Mouse (Mus musculus) neural tube, embryonic 11.5 days (tissue): Measurements from ENCODE around the gene Zfp866. TPM values are rescaled to one million over a fixed set of nuclear protein-coding genes. Genes with fewer than 3 reads are reported as not detected.

ENCODE experiments used
- ATAC-seq: fragments of 200-750 bp; cut with Nextera tagmentation; 2 replicates; pipeline ENCODE4 v1.8.0; 2017; ENCODE audit warnings: moderate number of reproducible peaks, mild to moderate bottlenecking, moderate TSS enrichment, moderate library complexity; ENCODE audit not compliant: insufficient read depth, low FRiP score, low TSS enrichment
- DNase-seq: peaks from one replicate; pipeline ENCODE4 v3.0.0-alpha.2; 2015; ENCODE audit warnings: low spot score
- H3K27ac ChIP-seq: fragments of 300-500 bp; sonication (generic); 2 replicates; pipeline ENCODE4 v1.5.1; 2014; ENCODE audit warnings: low read depth, mild to moderate bottlenecking, low read length
- H3K27me3 ChIP-seq: fragments of 300-500 bp; sonication (generic); 2 replicates; pipeline ENCODE4 v1.6.1; 2014; ENCODE audit warnings: mild to moderate bottlenecking, low read length, mixed read lengths; ENCODE audit not compliant: control insufficient read depth, insufficient read depth
- H3K36me3 ChIP-seq: fragments of 300-500 bp; sonication (generic); 2 replicates; pipeline ENCODE4 v1.6.1; 2014; ENCODE audit warnings: mild to moderate bottlenecking, low read length, moderate library complexity, mixed read lengths; ENCODE audit not compliant: control insufficient read depth, insufficient read depth
- H3K4me1 ChIP-seq: fragments of 300-500 bp; sonication (generic); 2 replicates; pipeline ENCODE4 v1.6.1; 2014; ENCODE audit warnings: low read length, mixed read lengths; ENCODE audit not compliant: control insufficient read depth, insufficient read depth
- H3K4me2 ChIP-seq: fragments of 300-500 bp; sonication (generic); 2 replicates; pipeline ENCODE4 v1.6.1; 2014; ENCODE audit warnings: low read depth, mild to moderate bottlenecking, moderate library complexity
- H3K4me3 ChIP-seq: fragments of 300-500 bp; sonication (generic); 2 replicates; pipeline ENCODE4 v1.5.1; 2014; ENCODE audit warnings: low read depth, low read length
- H3K9ac ChIP-seq: fragments of 300-500 bp; sonication (generic); 2 replicates; pipeline ENCODE4 v1.6.1; 2014; ENCODE audit warnings: mild to moderate bottlenecking, low read length
- H3K9me3 ChIP-seq: fragments of 300-500 bp; sonication (generic); 2 replicates; pipeline ENCODE4 v1.6.1; 2016; ENCODE audit warnings: low read length; ENCODE audit not compliant: control insufficient read depth
- WGBS: fragments of 180-500 bp; shearing (Covaris S2); extraction: QIAGEN DNeasy Blood & Tissue Kit; methylation state at CpG from one replicate; pipeline ENCODE4 v1.1.7; 2014; 5-methylcytosine and 5-hydroxymethylcytosine counted together
- polyA plus RNA-seq: library from polyadenylated mRNA; unstranded; fragments of >200 nt; fragmentation: Nextera tagmentation; extraction: Ambion mirVana; gene quantifications from 2 replicates; pipeline ENCODE4 v1.2.1, GENCODE M21; 2014

Gene Zfp866
- 39.5 and 42.0 TPM in 2 replicates for polyA plus RNA-seq

DNA sequence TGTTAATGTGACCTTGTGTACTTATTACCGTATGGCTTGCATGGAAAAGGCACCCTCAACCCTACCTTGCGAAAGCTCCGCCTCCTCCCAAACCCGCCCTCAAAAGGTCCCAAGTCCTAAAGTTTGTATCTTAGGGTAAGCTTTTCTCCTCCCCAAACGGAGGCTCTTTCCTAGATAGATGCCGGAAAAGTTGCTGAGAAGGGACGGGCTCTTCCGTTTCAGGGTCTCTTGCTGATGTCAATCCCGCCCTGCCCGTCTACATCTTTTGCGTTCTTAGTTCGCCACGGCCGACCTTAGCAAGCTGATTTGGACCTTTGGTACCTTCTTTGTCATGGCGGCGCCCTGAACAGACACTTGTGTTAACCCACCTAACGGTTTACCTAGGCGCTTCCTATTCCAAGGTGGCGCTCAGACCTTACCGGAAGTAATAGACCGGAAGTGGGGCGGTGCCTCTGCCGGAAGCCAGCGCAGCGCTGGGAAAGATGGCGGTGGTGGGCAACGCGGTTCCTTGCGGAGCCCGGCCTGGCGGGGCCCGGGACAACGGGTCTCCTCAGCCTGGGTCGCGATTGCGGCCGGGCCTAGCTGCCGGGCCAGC, at the start of gene Zfp866, which contains the start of gene Atp13a1:
Gene Zfp866, minus strand, starts transcription at position 406 of the 595 bp plus-strand sequence.
Gene Atp13a1, plus strand, starts transcription at position 391 of the 595 bp plus-strand sequence.
- Histone ChIP-seq H3K27ac (no peak within 1 kb of the TSS; the same call in 1 of the 2 replicates), H3K36me3 (peaks cover 7% of the 10 kb centered on the region; the same call in 1 of the 2 replicates), H3K4me2 (peak within 1 kb of the TSS; percentile 74), H3K9me3 (no peaks in the 10 kb centered on the region), H3K4me3 (peak within 1 kb of the TSS; percentile 82), H3K27me3 (no peaks in the 10 kb centered on the region), H3K4me1 (peaks cover 13% of the 10 kb centered on the region; the same call in 1 of the 2 replicates), H3K9ac (peak within 1 kb of the TSS; percentile 95)
- DNase-seq (peak; percentile 89), ATAC-seq (peak; percentile 93)
- under 1% methylated on average over 38 of the region's 38 CpGs for WGBS

DNA sequence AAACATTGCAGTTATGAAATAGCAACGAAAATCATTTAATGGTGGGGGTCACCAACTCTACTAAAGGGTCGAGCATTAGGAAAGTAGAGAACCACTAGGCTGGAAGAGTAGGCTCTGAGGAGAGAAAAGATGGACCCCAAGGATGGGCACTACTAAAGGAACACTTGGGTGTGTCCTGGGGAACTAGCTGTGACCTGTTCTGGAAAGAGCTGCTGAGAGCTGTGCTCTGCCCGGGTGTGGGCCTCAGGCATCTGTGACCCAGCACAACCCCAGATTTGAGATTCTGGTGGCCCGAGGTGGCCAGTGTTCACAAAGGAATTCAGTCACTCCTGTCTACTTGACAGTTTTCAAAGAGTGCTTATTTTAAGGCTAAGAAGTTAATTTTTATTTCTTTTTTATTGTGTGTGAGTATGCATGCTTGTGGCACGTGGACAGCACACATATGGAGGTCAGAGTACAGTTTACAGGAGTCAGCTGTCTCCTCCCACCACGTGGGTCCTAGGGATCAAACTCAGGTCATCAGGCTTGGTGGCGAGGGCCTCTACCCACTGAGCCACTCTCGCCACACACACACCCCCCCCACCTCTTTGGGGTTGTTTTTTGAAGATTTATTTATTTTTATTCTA, 46.2 kb upstream of the Zfp866 start:
- H3K27ac ChIP-seq, result no peak overlapping the region
- DNase-seq (no peak), ATAC-seq (no peak)
- no peaks in the 10 kb centered on the region for H3K4me1 ChIP-seq
- no peaks in the 10 kb centered on the region for H3K36me3 ChIP-seq
- no peak overlapping the region for H3K9ac ChIP-seq
- no peak overlapping the region for H3K4me3 ChIP-seq
- H3K4me2 ChIP-seq, result no peak overlapping the region
- 82% methylated on average over 8 of the region's 8 CpGs for WGBS
- H3K27me3 ChIP-seq, result no peaks in the 10 kb centered on the region
- no peaks in the 10 kb centered on the region for H3K9me3 ChIP-seq

DNA sequence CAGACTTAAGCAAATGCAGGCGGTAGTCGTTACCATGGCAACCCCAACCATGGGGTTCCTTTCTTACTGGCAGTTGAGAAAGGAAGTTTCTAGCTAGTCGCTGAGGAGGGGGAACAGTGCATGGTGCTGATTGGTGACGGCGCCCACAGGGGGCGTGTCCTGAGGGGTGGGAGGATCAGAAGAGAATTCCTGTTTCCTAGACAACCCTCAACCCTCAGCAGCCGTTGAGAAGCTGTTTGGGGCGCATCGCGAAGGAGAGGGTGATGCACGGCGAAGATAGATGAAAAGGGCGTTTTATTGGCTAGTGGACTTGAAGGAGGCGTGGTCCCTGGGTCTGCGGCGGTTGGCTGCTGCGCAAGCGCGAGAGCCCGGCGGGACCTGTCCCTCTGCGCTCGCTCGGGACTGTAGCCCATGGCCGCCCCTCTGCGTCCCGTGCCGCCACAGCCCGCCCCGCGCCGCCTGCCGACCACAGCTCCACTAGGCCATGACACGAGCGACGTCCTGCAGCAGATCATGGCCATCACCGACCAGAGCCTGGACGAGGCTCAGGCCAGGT, 41.4 kb upstream of the Zfp866 start, which contains the start of gene Pbx4:
Gene Pbx4, plus strand, starts transcription at position 194 of the 556 bp plus-strand sequence.
- WGBS, result under 1% methylated on average over 37 of the region's 38 CpGs
- peak within 1 kb of the TSS; percentile 81 for H3K4me2 ChIP-seq
- peak within 1 kb of the TSS; percentile 72 for H3K27ac ChIP-seq
- peak; percentile 97 for DNase-seq
- ATAC-seq, result peak; percentile 98
- peak within 1 kb of the TSS; percentile 67 for H3K9ac ChIP-seq
- peak within 1 kb of the TSS; percentile 64 for H3K4me3 ChIP-seq
- H3K36me3 ChIP-seq, result no peaks in the 10 kb centered on the region; the same call in 1 of the 2 replicates
- peaks cover 5% of the 10 kb centered on the region; the same call in 1 of the 2 replicates for H3K4me1 ChIP-seq
- no peaks in the 10 kb centered on the region for H3K27me3 ChIP-seq
- no peaks in the 10 kb centered on the region for H3K9me3 ChIP-seq

DNA sequence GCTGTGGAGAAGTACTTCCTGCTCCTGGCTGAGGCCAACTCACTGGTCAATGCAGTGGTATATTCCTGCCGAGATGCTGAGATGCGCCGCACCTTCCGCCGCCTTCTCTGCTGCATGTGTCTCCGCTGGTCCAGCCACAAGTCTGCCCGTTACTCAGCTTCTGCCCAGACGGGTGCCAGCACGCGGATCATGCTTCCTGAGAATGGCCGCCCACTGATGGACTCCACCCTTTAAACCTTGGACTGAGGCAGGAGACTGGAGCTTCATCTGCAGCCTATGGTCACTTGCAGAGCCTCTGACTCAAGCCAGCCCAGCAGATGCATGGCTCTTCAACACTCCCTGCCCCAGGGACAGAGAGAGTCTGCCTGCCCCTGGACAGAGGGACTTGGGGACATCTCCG, 35.4 kb upstream of the Zfp866 start:
- Histone ChIP-seq H3K4me1 (peaks cover 9% of the 10 kb centered on the region), H3K4me2 (no peak overlapping the region), H3K4me3 (no peak overlapping the region), H3K27me3 (no peaks in the 10 kb centered on the region), H3K9ac (no peak overlapping the region), H3K36me3 (peaks cover 6% of the 10 kb centered on the region; the same call in 1 of the 2 replicates), H3K27ac (no peak overlapping the region), H3K9me3 (no peaks in the 10 kb centered on the region)
- DNase-seq, result no peak
- no peak for ATAC-seq
- WGBS, result 91% methylated on average over 12 of the region's 12 CpGs

DNA sequence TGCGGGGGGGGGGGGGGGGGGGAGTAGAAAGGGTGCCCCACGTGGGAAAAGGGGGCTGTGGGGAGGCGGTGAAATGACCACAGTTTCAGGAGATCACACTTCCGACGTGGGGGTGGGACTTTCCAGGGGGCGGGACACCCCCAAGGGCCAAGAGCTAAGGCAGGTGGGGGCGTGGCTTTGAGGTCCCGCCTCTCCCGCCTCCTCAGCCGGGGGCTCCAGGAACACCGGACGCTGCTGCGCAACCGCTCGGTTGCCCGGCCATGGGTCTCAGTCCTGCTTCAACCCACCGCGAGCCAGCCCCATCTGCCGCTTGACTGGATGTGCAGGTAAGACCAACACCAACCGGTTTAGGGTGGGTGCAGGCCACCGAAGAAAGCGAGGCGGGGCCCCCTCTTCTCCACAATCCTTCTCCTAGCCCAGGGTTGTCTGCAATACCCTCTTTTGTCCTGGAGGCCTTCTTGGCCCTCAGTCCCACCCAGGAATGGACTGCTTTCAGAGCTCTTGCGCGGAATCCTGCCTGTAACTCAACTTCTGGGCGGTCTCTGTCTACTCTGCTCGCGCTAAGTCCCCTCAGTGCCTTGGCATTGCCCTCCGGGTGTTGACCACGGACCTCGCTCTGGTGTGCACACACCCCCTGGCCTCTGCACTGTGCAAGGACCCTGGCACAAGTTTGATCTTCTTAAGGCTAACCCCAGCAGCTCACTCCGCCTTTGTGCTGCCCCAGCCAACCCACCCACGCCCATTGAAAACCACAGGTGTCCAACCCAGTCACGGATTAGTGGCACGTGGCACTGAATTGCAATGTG, 31.6 kb upstream of the Zfp866 start, which contains the start of gene Lpar2:
Gene Lpar2, plus strand, starts transcription at position 44 of the 806 bp plus-strand sequence.
- peaks cover 6% of the 10 kb centered on the region for H3K36me3 ChIP-seq
- H3K4me2 ChIP-seq, result peak within 1 kb of the TSS; percentile 77
- peak within 1 kb of the TSS; percentile 64 for H3K9ac ChIP-seq
- H3K4me1 ChIP-seq, result peaks cover 9% of the 10 kb centered on the region
- peak within 1 kb of the TSS; percentile 50 for H3K4me3 ChIP-seq
- under 1% methylated on average over 31 of the region's 35 CpGs for WGBS
- H3K27me3 ChIP-seq, result no peaks in the 10 kb centered on the region
- peak; percentile 78 for ATAC-seq
- H3K9me3 ChIP-seq, result no peaks in the 10 kb centered on the region
- DNase-seq, result peak; percentile 84
- H3K27ac ChIP-seq, result 0 out of 2 replicates have a peak within 1 kb of the TSS, but pooled peaks have one; percentile 24

DNA sequence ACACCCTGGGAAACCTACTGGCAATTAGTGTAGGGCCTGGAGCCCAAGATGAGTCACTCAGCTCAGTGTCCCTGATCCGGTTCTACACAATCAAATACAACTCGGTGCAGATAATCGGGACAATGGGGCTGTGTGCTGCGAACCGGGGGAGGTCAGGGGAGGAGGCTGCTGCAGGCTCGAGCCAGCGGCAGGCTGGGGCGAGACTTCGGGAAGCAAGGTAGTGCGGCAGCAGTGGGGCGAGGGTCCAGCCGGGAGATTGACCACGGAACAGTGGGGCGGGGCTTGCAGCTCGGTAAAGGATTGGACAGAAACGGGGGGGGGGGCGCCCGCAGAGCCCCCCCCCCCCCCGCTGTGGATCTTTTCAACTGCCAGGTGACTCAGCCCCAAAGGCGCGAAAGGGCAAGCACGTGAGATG, 31.0 kb upstream of the Zfp866 start:
- Histone ChIP-seq H3K4me2 (peak overlapping the region; percentile 77), H3K36me3 (peaks cover 10% of the 10 kb centered on the region), H3K9ac (peak overlapping the region; percentile 64), H3K4me3 (peak overlapping the region; percentile 50), H3K27ac (no peak overlapping the region), H3K4me1 (peaks cover 9% of the 10 kb centered on the region), H3K9me3 (no peaks in the 10 kb centered on the region), H3K27me3 (no peaks in the 10 kb centered on the region)
- 0% methylated on average over 15 of the region's 22 CpGs for WGBS
- ATAC-seq, result peak; percentile 63
- peak; percentile 71 for DNase-seq

DNA sequence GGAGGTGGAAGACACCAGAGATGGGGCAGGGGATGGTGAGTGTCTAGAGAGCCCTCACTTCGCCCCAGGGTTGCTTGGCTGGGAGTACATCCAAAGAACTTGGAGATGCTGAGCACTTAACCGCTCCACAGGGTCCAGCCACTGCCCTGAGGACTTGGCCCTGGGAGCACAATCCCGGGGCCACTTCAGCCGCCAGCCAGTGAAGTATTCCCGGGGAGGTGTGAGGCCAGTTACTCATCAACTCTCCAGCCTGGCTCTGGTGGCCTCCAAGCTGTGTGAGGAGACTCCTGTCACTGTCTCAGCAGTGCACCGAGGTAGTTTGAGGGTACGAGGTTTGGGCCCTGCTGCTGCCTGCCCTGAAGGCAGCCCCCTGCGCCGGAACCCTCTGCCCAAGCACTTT, 29.5 kb upstream of the Zfp866 start:
- no peak for DNase-seq
- Histone ChIP-seq H3K4me2 (no peak overlapping the region), H3K9me3 (no peaks in the 10 kb centered on the region), H3K36me3 (peaks cover 6% of the 10 kb centered on the region), H3K4me1 (peaks cover 9% of the 10 kb centered on the region), H3K9ac (no peak overlapping the region), H3K4me3 (no peak overlapping the region), H3K27ac (no peak overlapping the region), H3K27me3 (no peaks in the 10 kb centered on the region)
- 79% methylated on average over 9 of the region's 9 CpGs for WGBS
- no peak for ATAC-seq

DNA sequence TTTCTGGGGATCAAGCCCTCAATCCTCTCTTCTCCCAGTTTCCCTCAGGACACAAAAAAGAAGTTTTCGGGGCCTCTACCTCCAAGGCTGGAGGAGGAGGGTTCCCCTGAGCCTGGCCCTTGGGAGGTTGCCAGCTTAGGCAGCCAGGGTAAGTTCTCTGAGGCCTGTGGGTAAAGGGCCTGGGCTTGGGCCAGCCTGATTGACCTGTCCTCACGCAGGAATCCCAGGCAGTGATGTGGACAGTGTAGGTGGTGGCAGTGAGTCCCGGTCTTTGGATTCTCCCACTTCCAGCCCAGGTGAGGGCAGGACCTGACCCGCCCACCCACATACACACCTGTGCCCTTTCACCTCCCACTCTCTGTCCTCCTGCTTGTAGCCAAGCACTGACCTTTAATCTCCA, 24.4 kb upstream of the Zfp866 start:
- H3K27ac ChIP-seq, result no peak overlapping the region
- no peaks in the 10 kb centered on the region for H3K4me1 ChIP-seq
- peaks cover 13% of the 10 kb centered on the region for H3K36me3 ChIP-seq
- ATAC-seq (no peak), DNase-seq (no peak)
- H3K9ac ChIP-seq, result no peak overlapping the region
- H3K4me3 ChIP-seq, result no peak overlapping the region
- WGBS, result 95% methylated on average over 4 of the region's 4 CpGs
- no peaks in the 10 kb centered on the region for H3K9me3 ChIP-seq
- H3K4me2 ChIP-seq, result no peak overlapping the region
- no peaks in the 10 kb centered on the region for H3K27me3 ChIP-seq
